Mouse (Mus musculus): Measurements from ENCODE around the gene Hspa2.

- peak; percentile 37; the same call in 1 of the 2 replicates for TF ChIP-seq POLR2A (IDR thresholded peaks at IDR 0.05; ENCODE audit: control insufficient read depth, low read depth, low read length)
- TF ChIP-seq CTCF (IDR thresholded peaks at IDR 0.05; ENCODE audit: control insufficient read depth, insufficient read depth, insufficient replicate concordance, low read depth, low read length): no peak
Measured at GRCm38 (mm10) chr12:76444359-76444772, 40.4 kb downstream of the Hspa2 start.

All from testis, adult 2 months (tissue).